Mouse (Mus musculus): ENCODE results near the gene Adgb.

Gene Adgb

DNA sequence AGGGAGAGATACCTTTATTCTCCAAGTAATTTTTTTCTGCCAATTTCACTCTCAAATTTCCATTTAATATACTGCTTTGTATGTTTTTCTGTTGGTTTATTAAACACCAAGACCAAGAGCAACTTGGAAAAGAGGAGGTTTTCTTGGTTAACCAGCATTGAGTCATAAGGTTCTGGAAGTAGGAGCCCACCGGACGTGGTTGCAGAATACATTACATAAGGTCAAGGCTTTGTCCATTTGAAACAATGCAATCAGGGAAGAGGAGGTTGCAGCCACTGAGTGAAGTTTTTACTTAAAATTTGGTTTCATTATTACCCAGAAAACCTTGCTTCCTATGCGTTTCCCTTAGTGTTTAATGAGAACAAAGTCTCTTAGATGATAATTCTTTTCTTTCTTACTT lies 119.9 kb downstream of the Adgb start:
- in situ Hi-C loops (cut with MboI, MseI), result no loop called here

DNA sequence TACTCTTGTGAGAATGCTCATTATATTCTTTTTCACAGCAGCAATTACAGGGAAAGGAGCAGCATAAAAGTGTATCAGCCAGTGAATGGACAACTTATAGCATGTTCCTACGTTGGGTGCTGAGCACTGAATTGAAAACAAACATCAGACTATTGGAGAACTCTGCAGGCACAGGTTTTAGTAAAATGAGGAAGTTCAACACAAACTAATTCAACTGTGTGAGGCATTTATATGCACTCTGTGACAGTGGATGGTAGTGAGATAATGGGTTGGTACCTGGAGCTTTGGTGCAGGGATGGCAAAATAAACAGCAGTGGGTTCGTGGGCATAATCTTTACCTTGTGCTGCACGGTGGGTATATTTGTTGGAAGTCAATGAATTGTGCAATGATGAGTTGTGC lies 121.6 kb downstream of the Adgb start:
- in situ Hi-C loops (cut with MboI, MseI), result no loop called here

DNA sequence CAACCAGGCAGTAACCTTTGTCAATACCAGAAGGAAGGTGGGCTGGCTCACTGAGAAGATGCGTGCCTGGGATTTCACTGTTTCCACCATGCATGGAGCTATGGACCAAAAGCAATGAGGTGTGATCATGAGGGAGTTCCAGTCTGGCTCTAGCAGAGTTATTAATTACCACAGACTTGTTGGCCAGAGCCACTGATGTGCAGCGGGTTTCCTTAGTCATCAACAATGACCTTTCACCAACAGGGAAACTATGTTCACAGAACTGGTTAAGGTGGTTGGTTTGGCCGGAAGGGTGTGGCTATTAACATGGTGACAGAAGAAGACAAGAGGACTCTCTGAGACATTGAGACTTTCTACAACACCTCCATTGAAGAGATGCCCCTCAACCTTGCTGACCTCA lies 128.2 kb downstream of the Adgb start:
- in situ Hi-C loops (cut with MboI, MseI), result no loop called here

DNA sequence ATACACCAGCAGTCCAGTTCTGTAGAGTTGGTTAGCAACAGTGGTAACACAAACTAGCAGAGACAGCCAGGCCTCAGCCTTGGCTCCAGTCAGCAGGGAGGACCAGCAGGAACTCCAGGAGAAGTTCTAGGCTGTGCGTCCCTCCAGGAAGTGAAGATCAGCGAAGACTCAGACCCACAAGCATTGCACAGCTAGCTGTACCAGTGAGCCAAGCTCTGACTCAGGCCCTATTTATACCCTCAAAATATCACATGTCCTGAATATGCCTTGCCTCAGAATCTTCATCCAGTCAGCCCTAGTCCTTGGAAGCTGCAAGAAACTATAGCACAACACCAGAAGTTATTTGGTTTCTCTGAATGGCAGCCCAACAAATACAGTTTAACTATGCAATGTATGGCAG lies 146.6 kb downstream of the Adgb start:
- in situ Hi-C loops (cut with MboI, MseI), result loop anchor here (10.0 kb wide), 2 partner anchors 511 to 751 kb away; no protein-coding TSS in a partner anchor

DNA sequence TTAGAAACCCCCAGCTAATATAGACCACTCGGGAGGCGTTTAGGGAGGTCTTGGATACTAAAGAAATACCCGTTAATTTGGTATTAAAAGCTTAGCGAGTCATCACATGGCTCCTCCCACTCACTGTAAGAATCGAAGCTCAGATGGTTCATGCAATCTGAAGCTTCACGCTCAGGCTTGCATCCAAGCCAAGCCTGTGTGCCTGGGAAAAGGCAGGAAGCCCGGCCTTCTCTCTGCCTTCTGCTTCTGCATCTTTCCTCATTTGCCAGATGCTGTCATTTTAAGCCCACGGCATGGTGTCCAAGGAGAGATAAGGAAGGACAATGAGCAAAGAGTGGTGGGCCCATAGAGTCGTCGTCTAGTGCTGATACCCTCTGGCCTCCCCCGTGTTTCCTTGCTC lies 149.2 kb downstream of the Adgb start:
- in situ Hi-C loops (cut with MboI, MseI), result loop anchor here (10.0 kb wide), 2 partner anchors 508 to 748 kb away; no protein-coding TSS in a partner anchor

DNA sequence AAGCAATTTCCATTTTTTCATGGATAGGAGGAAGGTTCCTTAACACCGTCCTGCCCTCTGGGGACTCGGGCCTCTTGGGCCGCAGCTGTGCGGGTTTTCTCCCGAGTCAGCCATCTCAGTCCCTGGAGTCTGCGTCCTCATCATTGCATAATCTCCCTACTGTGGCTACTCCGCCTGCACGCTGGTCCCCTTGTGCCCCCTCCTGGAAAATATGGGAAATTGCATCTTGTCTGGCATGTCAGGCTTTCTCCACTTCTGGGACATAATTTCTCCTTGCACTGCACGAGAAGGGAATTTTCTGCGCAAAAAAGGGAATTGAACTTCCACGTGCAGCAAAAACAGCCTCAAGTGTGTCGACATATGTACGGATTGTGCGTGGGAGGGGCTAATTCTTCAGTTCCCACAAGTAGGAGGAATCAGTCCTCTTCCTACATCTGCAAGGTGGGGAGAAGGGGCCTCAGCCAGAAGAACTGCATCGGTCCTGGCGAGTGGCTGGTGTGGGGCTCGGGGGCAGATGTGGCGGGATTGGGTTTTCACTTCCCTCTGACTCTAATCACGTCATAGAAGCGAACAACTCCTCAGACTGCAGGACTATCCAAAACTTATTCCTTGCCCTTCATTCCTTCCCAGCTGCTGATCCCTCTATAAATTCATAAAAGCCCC lies 150.9 kb downstream of the Adgb start:
- in situ Hi-C loops (cut with MboI, MseI), result loop anchor here (10.0 kb wide), 2 partner anchors 506 to 746 kb away; no protein-coding TSS in a partner anchor

DNA sequence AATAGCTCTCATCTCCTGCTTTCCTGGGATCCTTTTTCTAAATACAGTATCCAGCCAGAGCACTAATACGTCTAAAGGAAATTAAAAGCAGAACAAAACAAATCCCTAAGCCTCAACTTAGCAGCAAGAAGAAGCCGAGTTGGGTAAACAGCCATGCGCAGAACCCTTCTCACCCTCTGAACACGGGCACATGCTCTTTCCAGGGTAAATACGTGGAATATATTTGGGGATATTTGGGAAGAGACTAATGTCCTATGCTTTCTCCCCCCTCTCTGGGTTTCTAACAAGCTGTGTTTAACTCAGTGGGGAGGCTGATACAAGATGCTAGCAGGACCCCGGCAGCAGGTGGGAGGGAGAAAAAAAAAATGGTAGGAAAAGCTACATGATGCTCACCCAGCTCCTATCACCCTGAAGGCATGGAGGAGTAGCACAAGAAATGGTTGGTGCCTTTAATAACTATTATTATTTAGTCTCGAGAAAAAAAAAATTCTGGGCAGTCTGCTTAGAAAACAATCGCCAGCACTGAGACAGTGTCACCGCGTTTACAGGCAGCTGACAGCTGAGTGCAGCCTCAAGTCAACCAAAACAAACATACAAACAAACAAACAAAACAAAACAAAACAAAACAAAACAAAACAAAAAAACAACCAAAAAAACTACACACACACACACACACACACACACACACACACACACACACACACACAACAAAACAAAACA lies 151.6 kb downstream of the Adgb start:
- in situ Hi-C loops (cut with MboI, MseI), result loop anchor here (10.0 kb wide), 2 partner anchors 506 to 746 kb away; no protein-coding TSS in a partner anchor

DNA sequence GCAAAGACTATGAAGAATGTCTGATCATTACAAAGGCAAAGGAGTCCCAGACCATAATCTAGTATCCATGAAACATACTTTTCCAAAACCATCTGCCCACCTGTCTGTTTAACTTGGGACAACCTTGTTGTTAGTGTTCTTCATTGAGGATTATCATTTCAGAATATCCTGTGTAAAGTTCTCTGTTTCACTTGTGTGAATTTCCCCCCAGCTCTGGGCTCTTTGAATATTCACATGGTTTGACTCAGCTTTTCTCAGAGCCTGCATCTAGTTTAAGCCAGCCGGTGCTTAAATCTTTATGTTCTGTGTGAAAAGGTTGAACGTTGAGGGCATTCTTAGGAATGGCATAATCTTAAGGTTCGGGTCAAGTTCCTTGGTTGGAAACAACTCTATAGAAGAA lies 154.0 kb downstream of the Adgb start:
- in situ Hi-C loops (cut with MboI, MseI), result no loop called here

DNA sequence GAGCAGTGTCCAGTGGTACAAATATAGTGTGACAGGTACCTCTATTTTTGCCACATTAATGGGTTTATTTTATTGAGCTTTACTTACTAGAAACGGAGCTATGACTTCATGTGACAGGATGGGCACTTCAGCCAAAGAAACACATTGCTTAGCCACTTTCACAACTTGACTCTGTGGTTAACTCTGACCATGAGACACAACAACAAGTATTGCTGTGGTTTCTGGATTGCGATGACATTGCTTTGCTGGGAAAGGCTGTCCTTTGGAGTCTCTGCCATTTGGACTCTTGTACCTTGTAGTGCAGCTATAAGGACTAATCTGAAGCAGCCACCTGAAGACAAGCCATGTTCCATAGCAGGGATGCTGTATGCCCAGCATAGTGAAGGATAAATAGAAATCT lies 156.5 kb downstream of the Adgb start:
- in situ Hi-C loops (cut with MboI, MseI), result no loop called here

DNA sequence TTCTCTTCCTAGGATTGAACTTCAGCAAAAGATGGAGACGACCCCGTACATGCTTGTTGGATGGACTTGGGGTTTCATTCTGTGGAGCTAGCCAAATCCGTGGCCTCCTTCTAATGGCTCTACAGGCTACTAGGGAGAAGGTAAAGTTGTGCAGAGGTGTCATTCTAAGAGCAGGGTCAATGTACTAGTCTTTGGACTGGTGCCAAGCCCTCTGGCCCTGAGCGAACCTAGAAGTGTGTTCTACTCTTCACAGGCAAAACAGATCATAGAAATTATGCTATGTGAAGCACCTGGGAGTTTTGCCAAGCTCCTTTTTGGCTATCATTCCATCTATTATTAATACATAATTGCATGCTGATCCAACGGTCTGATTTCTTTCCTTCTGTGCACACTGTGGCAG lies 157.6 kb downstream of the Adgb start:
- in situ Hi-C loops (cut with MboI, MseI), result no loop called here

DNA sequence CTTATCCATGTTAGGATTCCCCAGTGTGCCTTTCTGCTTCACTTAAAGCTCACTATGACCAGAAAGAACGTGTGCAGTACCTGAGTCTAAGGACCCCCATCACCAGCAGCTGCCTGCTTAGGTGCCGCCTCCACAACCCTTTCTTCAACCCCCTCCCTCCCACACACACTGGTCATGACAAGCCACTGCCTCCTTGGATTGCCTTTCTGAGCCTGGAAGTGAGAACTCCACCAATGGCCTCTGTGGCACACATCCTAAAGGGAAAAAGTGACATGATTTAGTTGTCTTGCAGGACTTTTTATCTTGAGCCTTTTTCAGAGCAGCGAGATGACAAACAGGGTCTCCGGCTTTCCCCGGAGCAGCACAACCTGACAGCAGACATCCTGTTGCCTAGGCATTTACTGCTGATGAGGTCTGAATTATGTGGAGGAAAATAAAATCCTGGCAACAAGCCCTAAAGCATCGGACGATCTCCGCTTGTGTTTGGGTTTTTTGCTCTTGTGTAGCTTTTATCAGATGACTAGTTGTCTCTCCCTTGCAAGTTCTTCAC lies 162.2 kb downstream of the Adgb start:
- in situ Hi-C loops (cut with MboI, MseI), result no loop called here

DNA sequence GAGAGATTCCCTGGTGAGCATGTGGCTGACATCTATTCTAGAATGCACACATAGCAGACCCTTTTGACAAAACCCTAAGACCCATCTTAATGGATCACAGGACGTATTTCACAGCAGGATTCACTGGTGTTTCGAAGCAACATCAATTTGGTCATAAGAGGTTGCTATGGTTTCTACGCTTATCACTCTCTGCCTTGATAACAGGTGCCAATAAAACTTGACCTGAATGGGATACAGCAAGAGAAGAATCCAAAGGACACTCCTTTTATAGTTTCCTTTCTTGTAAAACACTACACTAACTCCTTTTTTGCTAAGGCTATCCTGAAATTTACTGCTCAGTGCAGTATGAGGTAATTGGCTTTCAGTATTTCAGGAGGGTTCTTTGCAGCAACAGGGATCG lies 163.1 kb downstream of the Adgb start:
- in situ Hi-C loops (cut with MboI, MseI), result no loop called here

DNA sequence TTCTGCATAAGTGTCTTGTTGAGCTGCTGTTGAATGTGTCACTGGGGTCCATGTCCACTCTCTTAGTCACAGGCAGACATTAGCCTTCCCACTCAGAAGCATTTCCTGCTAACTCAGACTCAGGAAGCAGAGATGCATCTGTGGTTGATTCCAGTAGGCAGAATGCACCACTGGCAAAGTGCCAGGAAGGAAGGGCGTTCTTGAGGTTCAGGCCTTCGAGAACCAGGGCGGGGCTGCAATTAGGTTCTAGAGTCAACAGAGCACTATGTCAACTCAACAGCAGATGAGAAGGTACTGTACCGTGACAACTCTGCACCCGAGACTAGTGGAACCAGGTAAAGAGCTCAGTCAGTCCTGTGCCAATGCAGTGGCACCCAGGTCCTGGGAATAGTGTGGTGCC lies 164.7 kb downstream of the Adgb start:
- in situ Hi-C loops (cut with MboI, MseI), result no loop called here

DNA sequence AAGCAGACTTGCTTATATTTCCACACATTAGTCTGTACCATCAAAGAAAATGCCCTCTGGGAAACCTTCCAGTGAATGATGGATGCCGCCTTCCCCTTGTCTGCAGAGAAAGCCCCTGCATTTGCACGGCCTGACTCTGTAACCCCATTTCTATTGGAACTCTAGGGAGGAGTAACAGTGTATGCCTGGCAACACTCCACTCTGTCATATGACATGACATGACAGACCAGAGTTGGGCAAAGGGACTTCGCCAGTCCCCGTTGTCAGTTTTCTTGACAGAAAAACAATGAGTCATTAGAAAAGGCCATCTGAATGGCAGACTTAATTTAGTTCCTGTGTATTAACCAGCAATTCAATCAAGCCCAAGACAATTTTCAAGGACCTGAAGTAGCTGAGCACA lies 167.8 kb downstream of the Adgb start:
- in situ Hi-C loops (cut with MboI, MseI), result no loop called here

DNA sequence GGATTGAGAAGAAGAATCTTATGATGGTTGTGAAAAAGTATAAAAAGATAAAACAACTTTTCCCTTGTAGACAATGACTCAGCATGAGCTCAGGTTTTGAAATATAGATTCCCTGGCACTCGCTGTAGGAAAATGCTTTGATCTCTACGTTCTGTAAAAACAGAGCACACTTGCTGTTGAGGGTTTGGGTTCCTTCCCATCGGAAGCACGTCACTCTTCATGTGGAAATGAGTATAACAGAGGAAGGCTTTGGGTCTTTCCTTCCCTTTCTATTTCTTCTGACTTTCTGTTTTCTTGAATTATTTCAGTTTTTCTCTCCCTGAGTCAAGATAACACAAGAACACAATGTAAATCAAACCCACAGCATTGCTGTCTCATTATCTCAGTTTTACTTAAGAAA lies 170.4 kb downstream of the Adgb start:
- in situ Hi-C loops (cut with MboI, MseI), result no loop called here

DNA sequence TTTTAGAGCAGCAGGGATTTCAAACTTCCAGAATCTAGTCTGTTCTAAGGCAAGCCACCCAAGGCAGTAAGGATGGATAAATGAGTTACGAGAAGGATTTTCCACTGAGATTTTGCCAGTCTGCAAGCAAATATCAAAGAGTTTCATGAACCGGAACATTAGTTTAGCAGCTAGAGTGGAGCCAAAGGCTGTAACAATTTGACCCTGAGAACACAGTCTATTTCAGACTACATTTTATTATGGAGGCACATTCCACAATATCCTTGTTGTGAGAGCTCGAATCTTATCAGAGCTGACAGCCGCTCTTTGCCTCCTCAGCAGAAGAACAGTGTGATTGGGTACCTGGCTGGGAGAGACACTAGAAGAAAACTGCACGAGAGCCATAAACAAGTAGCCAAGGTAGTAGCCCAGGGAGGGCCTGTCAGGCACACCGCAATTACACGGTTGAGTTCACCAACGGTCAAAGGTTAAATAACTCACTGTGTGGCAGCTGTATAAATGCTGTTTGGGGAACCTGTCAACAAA lies 171.1 kb downstream of the Adgb start:
- in situ Hi-C loops (cut with MboI, MseI), result no loop called here

DNA sequence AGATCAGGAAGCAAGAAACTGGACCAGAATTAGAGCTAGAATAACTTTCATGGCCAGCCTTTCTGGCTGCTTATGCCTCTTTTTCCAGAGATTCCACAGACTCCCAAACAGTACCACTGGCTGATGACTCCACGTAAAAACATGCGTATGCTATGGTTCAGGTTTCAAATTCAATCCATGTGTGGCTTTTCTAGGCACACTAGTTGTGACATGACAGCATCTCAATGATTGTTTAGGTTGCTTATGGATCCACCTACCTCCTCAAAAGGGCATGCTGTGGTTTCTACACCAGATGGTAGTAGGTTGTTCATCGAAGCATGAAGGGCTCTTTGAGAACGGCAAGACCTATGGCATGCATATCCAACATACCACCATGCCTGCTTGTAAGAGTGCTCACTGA lies 172.1 kb downstream of the Adgb start:
- in situ Hi-C loops (cut with MboI, MseI), result loop anchor here (10.0 kb wide), 1 partner anchor 125 kb away; no protein-coding TSS in a partner anchor

DNA sequence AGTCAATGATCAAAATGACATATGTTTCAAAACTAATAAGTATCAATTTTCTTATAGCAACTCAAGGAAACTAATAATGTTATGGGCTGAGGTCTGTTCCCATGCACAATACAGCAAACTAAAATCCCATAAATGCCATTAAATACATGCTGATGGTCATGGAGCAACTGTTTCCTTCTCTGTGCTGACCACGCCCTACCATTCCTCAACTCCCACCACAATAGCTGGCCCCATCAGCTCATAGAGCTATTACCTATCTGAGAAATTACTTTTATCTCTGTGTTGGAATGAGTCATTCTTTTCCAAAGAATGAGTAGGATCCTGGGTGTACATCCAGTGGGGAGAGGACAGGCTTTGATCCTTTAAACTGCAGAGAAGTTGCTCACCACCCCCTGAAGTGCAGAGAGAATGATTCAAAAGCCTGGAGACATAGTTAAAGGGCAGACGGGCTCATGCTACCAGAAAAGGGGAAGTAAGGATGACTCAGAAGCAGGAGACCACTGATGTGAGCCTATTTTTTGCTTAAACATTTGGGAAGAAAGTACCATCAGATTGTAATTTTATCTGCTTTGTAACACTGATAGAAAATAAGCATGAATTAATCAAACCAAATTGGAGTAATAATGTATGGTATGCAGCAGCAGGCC lies 184.8 kb downstream of the Adgb start:
- in situ Hi-C loops (cut with MboI, MseI), result no loop called here
